Comparison of ENCODE assay signal across 21 mouse cellular contexts in the genomic region with DNA sequence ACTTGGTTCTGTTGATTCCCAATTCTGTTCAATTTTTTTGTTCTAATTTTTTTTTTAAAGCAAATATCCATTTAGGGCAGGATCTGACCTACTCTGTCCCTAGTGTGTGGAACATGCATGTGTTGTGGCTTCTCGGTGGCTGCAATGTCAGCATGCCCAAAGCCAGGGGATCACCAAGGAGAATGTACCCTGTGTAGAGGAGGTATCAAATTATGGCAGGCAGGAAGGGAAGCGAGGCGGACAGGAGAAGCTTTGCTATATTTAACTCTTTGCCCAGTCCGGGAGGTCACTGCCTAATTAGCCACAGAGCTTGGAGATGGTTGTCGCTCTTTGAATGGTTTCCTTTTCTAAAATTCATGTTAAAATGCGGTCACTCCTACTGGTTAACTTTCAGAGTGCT.
"Had no signal": no experiment of that assay in that cellular context is flagged by ENCODE, and none has a peak within 500 bp of the region (broad histone marks: within the 10 kb centered on the region; RNA-seq: fewer than 3 reads in every experiment).

No protein-coding gene starts in this region.

- H3K27me3 ChIP-seq: midbrain, embryonic 12.5 days; midbrain, embryonic 15.5 days; neural tube, embryonic 12.5 days; neural tube, embryonic 15.5 days; stomach, embryonic 15.5 days had no signal

- DNase-seq: kidney, adult 11 months; kidney, adult 8-10 months; kidney, postnatal 10 days; kidney, postnatal 4 days; layer of hippocampus, adult 9-11 months; liver, postnatal 0 days; lung, embryonic 14.5 days; right cerebral cortex, adult 18-20 months; right cerebral cortex, postnatal 14 days; right cerebral cortex, postnatal 4 days; spleen, adult 18-20 months; thymus, postnatal 25 days had no signal

- H3K27ac ChIP-seq: liver, embryonic 14.5 days; macrophage; midbrain, embryonic 12.5 days; midbrain, embryonic 15.5 days; neural tube, embryonic 12.5 days; neural tube, embryonic 15.5 days; stomach, embryonic 15.5 days had no signal

- H3K4me1 ChIP-seq: midbrain, embryonic 12.5 days; midbrain, embryonic 15.5 days; neural tube, embryonic 12.5 days; neural tube, embryonic 15.5 days; stomach, embryonic 15.5 days had no signal

- ATAC-seq: liver, postnatal 0 days; lung, postnatal 0 days; midbrain, embryonic 15.5 days had no signal

- H3K9ac ChIP-seq: liver, embryonic 14.5 days; liver, postnatal 0 days; lung, embryonic 14.5 days; midbrain, embryonic 12.5 days; midbrain, embryonic 15.5 days; neural tube, embryonic 12.5 days; neural tube, embryonic 15.5 days; stomach, embryonic 15.5 days had no signal

- H3K9me3 ChIP-seq: midbrain, embryonic 12.5 days; midbrain, embryonic 15.5 days; neural tube, embryonic 12.5 days; neural tube, embryonic 15.5 days; stomach, embryonic 15.5 days had no signal

- H3K36me3 ChIP-seq: midbrain, embryonic 12.5 days; midbrain, embryonic 15.5 days; neural tube, embryonic 12.5 days; stomach, embryonic 15.5 days had no signal

- H3K4me2 ChIP-seq: liver, embryonic 11.5 days; lung, embryonic 14.5 days; midbrain, embryonic 12.5 days; midbrain, embryonic 15.5 days; neural tube, embryonic 12.5 days; neural tube, embryonic 15.5 days; stomach, embryonic 15.5 days had no signal

- H3K4me3 ChIP-seq: midbrain, embryonic 12.5 days; midbrain, embryonic 15.5 days; neural tube, embryonic 12.5 days; neural tube, embryonic 15.5 days; stomach, embryonic 15.5 days had no signal
